Mouse (Mus musculus): Measurements from ENCODE around the gene Olfr883.

Olfr883 gene

GRCm38 (mm10) chr9:38025508-38025907, at the start of gene Olfr883:
Gene Olfr883, plus strand, starts transcription at chr9:38025808.
- DNase-seq (ENCODE audit: low spot score): no peak

DNA sequence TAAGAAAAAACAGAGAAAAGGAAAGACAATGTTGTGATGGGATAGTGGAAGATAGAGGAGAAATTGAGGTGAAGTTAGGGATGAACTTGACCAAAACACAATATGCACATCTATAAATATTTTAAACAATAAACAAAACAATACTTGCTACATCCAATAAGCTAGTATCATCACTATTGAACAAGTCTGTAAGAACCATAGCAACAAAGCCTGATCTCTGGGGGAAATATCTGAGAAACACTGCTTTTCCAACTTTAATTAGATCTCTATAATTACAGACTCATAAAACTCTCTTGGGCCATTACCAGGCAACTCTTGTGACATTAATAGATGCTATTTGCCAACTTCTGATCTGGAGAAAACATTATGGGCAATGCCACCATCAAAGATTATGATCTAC, 34.1 kb upstream of the Olfr883 start, which contains the start of gene Olfr881:
Gene Olfr881, plus strand, starts transcription at position 301 of the 400 bp plus-strand sequence.
- no peak for DNase-seq (ENCODE audit: low spot score)

- no peak for DNase-seq (ENCODE audit: low spot score)
Measured at GRCm38 (mm10) chr9:37998581-37999204, 26.9 kb upstream of the Olfr883 start.

DNA sequence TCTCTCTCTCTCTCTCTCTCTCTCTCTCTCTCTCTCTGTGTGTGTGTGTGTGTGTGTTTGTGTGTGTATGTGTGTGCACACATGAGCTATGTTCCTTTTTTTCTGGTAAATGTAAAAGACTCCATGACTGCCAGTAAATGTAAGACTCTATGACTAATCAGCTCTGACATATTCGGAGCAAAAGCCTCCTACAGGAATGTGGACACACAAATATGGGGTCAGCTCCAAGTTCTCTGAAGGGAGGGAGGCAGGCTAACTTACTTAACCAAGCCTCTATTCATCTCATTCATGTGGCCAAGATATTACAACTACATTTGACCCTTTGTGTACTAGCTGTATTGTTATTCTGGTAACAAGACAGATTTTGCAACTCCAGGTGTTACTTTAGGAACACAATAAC, 25.6 kb upstream of the Olfr883 start:
- DNase-seq (ENCODE audit: low spot score): no peak

DNA sequence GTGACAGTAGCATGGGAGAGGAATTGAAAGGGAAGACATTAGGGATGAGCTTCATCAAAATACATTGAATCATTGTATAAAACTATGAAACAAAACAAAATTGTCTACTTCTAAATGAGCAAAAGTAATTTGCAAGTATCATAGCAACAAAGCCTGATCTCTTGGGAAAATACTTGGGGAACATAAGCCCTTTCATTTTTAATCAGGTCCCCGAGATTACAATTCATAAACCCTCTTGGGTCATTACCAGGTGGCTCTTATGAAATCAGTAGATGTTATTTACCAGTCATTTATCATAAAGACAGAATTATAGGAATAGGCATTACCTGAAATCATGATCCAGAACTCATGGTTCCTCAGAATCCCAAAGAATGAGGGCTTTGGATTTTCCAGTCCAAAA, 20.6 kb downstream of the Olfr883 start, which contains the start of gene Olfr884:
Gene Olfr884, plus strand, starts transcription at position 301 of the 400 bp plus-strand sequence.
- no peak for DNase-seq (ENCODE audit: low spot score)

- no peak for DNase-seq (ENCODE audit: low spot score)
Measured at GRCm38 (mm10) chr9:38061022-38061421, 35.4 kb downstream of the Olfr883 start, which contains the start of gene Olfr885. Gene Olfr885, plus strand, starts transcription at chr9:38061322.
